Mouse (Mus musculus) lung, postnatal 0 days (tissue): ENCODE data around the gene Kif2a. TPM values are rescaled to one million over a fixed set of nuclear protein-coding genes. Genes with fewer than 3 reads are reported as not detected.

Experiments used
- ATAC-seq: fragments of 200-750 bp; cut with Nextera tagmentation; 2 replicates; pipeline ENCODE4 v1.8.0; 2017; ENCODE audit warnings: moderate library complexity
- DNase-seq: peaks from one replicate; pipeline ENCODE4 v3.0.0-alpha.2; 2016; ENCODE audit warnings: low spot score
- H3K27ac ChIP-seq: fragments of 300-500 bp; sonication (generic); 2 replicates; pipeline ENCODE4 v1.5.1; 2014; ENCODE audit warnings: antibody characterized with exemption, mild to moderate bottlenecking, low read length, mixed read lengths
- H3K27me3 ChIP-seq: fragments of 300-500 bp; sonication (generic); replicated peaks from 2 replicates; pipeline ENCODE4 v1.6.1; 2014; ENCODE audit warnings: low read length, mixed read lengths; ENCODE audit not compliant: insufficient read depth
- H3K36me3 ChIP-seq: fragments of 300-500 bp; sonication (generic); 2 replicates; pipeline ENCODE4 v1.6.1; 2014; ENCODE audit warnings: low read length, mixed read lengths; ENCODE audit not compliant: insufficient read depth
- H3K4me1 ChIP-seq: fragments of 300-500 bp; sonication (generic); 2 replicates; pipeline ENCODE4 v1.6.1; 2014; ENCODE audit warnings: antibody characterized with exemption, low read depth, low read length, mixed read lengths; ENCODE audit not compliant: insufficient read depth
- H3K4me2 ChIP-seq: fragments of 300-500 bp; sonication (generic); replicated peaks from 2 replicates; pipeline ENCODE4 v1.6.1; 2014; ENCODE audit warnings: low read depth, mild to moderate bottlenecking, low read length, moderate library complexity, mixed read lengths
- H3K4me3 ChIP-seq: fragments of 300-500 bp; sonication (generic); 2 replicates; pipeline ENCODE4 v1.5.1; 2014; ENCODE audit warnings: low read depth, low read length
- H3K9ac ChIP-seq: fragments of 300-500 bp; sonication (generic); replicated peaks from 2 replicates; pipeline ENCODE4 v1.6.1; 2014; ENCODE audit warnings: low read depth, mild to moderate bottlenecking
- H3K9me3 ChIP-seq: fragments of 300-500 bp; sonication (generic); 2 replicates; pipeline ENCODE4 v1.6.1; 2016; ENCODE audit warnings: low read length, mixed read lengths
- CTCF ChIP-seq: IDR thresholded peaks from 2 replicates; pipeline ENCODE4 v1.5.1; 2016; ENCODE audit warnings: antibody characterized with exemption, mild to moderate bottlenecking
- EP300 ChIP-seq: IDR thresholded peaks from 2 replicates; pipeline ENCODE4 v1.6.1; 2016; ENCODE audit warnings: antibody characterized with exemption, mild to moderate bottlenecking, control low read depth
- WGBS: fragments of 180-500 bp; shearing (Covaris S2); extraction: QIAGEN DNeasy Blood & Tissue Kit; methylation state at CpG from one replicate; pipeline ENCODE4 v1.1.7; 2014; 5-methylcytosine and 5-hydroxymethylcytosine counted together
- polyA plus RNA-seq: library from polyadenylated mRNA; unstranded; fragments of >200 nt; fragmentation: Nextera tagmentation; extraction: Ambion mirVana; gene quantifications from 2 replicates; pipeline ENCODE4 v1.2.1, GENCODE M21; 2015

The Kif2a gene
- polyA plus RNA-seq, 1 experiment from 2014 or later = 19.6 TPM

DNA sequence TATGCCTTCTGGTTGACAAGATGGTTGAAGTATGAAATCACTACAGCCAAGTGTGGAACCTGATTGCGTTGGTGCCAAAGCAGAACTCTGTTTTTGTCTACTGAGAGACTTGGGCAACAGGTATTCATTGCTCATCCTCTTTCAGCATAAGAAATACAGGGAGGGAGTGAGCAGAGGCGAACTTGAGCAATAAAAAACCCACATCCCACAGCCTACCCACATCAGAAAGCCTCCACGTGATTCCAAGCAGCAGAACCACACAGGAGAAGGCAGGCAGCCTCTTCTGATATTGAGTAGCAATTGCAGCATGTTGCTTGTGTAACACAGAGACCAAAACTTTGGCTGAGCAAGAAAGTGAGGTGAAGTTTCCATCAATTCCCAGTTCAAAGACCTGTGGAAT is 37.5 kb upstream of the Kif2a start:
- Histone ChIP-seq H3K4me3 (no peak overlapping the region), H3K27ac (no peak overlapping the region), H3K36me3 (no peaks in the 10 kb centered on the region), H3K9me3 (no peaks in the 10 kb centered on the region), H3K4me1 (no peaks in the 10 kb centered on the region), H3K27me3 (no peaks in the 10 kb centered on the region), H3K4me2 (no peak overlapping the region), H3K9ac (no peak overlapping the region)
- no peak for TF ChIP-seq EP300
- TF ChIP-seq CTCF = no peak
- DNase-seq (peak; percentile 15), ATAC-seq (no peak)
- WGBS = 71% methylated on average over 3 of the region's 3 CpGs

DNA sequence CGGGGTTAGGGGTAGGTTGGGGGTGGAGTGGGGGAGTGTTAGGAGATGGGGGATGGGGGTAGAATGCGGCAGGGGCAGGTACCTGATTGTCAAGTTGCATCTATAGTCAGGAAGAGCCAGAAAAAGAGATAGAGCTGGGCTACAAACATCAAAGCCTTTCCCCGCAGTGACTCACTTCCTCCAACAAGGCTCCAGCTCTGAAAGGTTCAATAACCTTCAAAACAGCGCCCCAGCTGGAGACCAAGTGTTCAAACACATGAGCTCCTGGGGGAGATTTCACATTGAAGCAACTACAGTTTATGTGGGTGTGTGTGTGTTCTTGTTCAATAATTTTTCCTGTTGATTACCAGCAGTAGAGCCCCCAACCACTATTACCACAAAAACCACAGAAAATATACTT is 34.4 kb upstream of the Kif2a start:
- ATAC-seq = peak; percentile 70
- WGBS = 22% methylated on average over 4 of the region's 4 CpGs

GRCm38 (mm10) chr13:107054496-107054895 is 32.6 kb upstream of the Kif2a start:
- H3K27ac ChIP-seq = no peak overlapping the region
- no peak for ATAC-seq
- TF ChIP-seq CTCF (no peak), EP300 (no peak)
- no peak overlapping the region for H3K9ac ChIP-seq
- H3K36me3 ChIP-seq = no peaks in the 10 kb centered on the region
- WGBS = 53% methylated on average over 4 of the region's 4 CpGs
- H3K9me3 ChIP-seq = no peaks in the 10 kb centered on the region
- no peak overlapping the region for H3K4me2 ChIP-seq
- H3K4me1 ChIP-seq = no peaks in the 10 kb centered on the region
- no peak for DNase-seq
- no peak overlapping the region for H3K4me3 ChIP-seq
- H3K27me3 ChIP-seq = no peaks in the 10 kb centered on the region

More for the DNA sequence above, 34.4 kb upstream of the Kif2a start:
- Histone ChIP-seq H3K27me3 (no peaks in the 10 kb centered on the region), H3K27ac (no peak overlapping the region), H3K4me1 (no peaks in the 10 kb centered on the region), H3K9ac (no peak overlapping the region), H3K4me2 (no peak overlapping the region), H3K36me3 (no peaks in the 10 kb centered on the region), H3K4me3 (no peak overlapping the region), H3K9me3 (no peaks in the 10 kb centered on the region)
- TF ChIP-seq CTCF = peak; percentile 63
- TF ChIP-seq EP300 = no peak
- peak; percentile 71 for DNase-seq

GRCm38 (mm10) chr13:107051342-107051741 is 29.4 kb upstream of the Kif2a start:
- no peak for ATAC-seq
- DNase-seq = no peak
- no peaks in the 10 kb centered on the region for H3K9me3 ChIP-seq
- no peak overlapping the region for H3K4me2 ChIP-seq
- no peak for TF ChIP-seq EP300
- no peak for TF ChIP-seq CTCF
- no peaks in the 10 kb centered on the region for H3K4me1 ChIP-seq
- H3K27me3 ChIP-seq = no peaks in the 10 kb centered on the region
- H3K36me3 ChIP-seq = no peaks in the 10 kb centered on the region
- H3K4me3 ChIP-seq = no peak overlapping the region
- WGBS = 63% methylated on average over 3 of the region's 3 CpGs
- H3K27ac ChIP-seq = no peak overlapping the region
- no peak overlapping the region for H3K9ac ChIP-seq

DNA sequence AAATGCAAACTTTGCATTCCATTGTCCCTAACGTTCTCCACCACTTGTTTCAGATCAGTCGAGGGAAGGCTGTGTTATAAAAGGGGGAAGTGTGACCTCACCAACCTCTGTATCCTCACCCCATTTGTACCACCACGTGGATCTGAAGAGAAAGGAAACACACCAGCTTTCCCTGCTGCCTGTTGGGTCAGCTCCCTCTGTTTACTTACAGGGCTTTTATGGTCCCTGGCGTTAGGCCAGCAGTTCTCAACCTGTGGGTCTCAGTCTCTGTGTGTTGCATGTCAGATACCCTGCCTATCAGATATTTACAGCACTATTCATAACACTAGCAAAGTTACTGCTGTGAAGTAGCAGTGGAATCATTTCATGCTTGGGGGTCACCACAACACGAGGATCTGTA is 22.3 kb upstream of the Kif2a start:
- no peak overlapping the region for H3K27ac ChIP-seq
- ATAC-seq (peak; percentile 37; the same call in 1 of the 2 replicates), DNase-seq (peak; percentile 5)
- no peaks in the 10 kb centered on the region for H3K9me3 ChIP-seq
- no peak overlapping the region for H3K9ac ChIP-seq
- H3K27me3 ChIP-seq = no peaks in the 10 kb centered on the region
- H3K4me1 ChIP-seq = peaks cover 3% of the 10 kb centered on the region; the same call in 1 of the 2 replicates
- H3K36me3 ChIP-seq = no peaks in the 10 kb centered on the region
- no peak for TF ChIP-seq CTCF
- TF ChIP-seq EP300 = no peak
- no peak overlapping the region for H3K4me3 ChIP-seq
- WGBS = 7% methylated on average over 5 of the region's 5 CpGs
- H3K4me2 ChIP-seq = no peak overlapping the region

DNA sequence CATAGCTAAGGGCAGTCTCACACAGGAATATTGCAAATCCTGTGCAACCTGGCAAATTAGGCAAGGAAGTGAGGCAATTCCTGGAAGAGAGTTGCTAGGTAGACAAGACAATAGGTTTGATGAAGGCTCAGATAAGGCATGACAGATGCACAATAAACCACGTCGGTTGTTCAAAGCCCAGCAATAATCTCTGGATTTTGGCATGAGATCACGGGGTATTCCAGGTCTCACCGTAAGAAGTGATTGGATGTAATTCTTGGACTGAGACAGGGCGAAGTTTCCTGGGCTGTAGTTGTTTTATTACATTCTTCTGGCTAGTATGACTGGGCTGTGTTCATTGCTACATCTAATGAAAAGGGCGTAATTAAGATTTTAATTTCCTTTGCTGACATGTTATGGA is 20.6 kb upstream of the Kif2a start:
- Histone ChIP-seq H3K27ac (no peak overlapping the region), H3K9me3 (no peaks in the 10 kb centered on the region), H3K36me3 (no peaks in the 10 kb centered on the region), H3K4me3 (no peak overlapping the region), H3K4me1 (peaks cover 3% of the 10 kb centered on the region; the same call in 1 of the 2 replicates), H3K4me2 (no peak overlapping the region), H3K9ac (no peak overlapping the region), H3K27me3 (no peaks in the 10 kb centered on the region)
- ATAC-seq = no peak
- TF ChIP-seq CTCF = no peak
- no peak for TF ChIP-seq EP300
- WGBS = 66% methylated on average over 6 of the region's 6 CpGs
- DNase-seq = no peak

DNA sequence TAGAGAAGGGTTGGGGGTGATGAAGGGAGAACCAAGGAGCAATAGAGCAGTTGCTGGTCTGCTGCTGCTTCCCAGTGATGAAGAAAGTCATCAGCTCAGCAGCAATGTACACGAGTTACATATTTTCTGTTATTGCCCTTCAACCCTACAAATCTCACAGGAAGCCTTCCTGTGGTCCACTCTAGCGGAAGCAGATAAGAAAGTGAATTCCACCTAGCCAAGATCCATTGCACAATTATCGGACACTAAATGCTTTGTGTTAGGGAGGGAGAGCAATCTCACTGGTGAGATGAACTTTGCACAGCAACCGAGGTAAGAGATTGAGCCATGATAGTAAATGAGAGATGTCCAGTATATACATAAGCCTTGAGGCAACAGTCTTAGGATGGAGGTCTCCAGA is 17.6 kb upstream of the Kif2a start:
- ATAC-seq = no peak
- H3K9me3 ChIP-seq = no peaks in the 10 kb centered on the region
- 61% methylated on average over 4 of the region's 4 CpGs for WGBS

More for the DNA sequence above, 17.6 kb upstream of the Kif2a start:
- no peak overlapping the region for H3K4me2 ChIP-seq
- peaks cover 3% of the 10 kb centered on the region; the same call in 1 of the 2 replicates for H3K4me1 ChIP-seq
- no peak overlapping the region for H3K27ac ChIP-seq
- TF ChIP-seq CTCF (no peak), EP300 (no peak)
- no peak overlapping the region for H3K9ac ChIP-seq
- H3K27me3 ChIP-seq = no peaks in the 10 kb centered on the region
- no peak overlapping the region for H3K4me3 ChIP-seq
- DNase-seq = no peak
- H3K36me3 ChIP-seq = no peaks in the 10 kb centered on the region
